Mouse (Mus musculus): ENCODE results near the gene Zfp934.
"Not testable (repeated sequence)": the region's sequence is repeated elsewhere in the genome, so short reads cannot be mapped to it uniquely, and the experiment has no call there.

DNA sequence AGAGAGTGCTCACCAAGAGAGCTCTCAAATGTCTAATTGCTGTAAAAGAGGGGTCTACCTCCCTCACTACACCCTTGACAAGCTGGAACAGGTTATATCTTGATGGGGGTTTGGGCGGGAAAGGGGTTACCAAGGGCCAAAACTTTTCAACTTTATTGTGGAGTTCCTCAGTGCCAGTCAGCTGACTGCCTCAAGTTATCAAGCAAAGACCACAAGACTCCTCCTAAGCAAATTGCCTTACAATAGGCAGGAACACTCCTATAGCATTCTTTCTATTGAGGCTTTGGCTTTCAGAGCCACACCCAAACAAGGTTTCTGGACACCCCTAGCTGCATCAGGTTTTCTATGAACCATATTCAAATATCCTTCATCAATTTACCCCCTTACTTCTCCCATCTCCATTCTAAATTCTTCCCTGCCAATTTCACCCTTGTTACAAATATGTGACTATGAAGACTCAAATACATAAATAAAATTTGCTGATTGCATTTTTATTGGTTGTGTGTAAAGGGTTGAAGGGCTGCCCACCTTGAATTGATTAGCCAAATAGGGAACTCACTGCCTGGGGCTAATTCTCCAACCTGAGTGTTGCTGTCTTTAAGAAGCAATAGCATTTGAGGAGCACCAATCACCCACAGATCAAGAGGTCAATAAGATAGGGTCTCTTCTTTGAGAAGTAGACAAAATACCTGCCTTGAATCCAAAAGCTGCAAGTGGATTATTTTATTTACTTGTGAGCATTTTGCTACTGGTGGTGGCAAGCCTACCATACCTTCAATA is 60.2 kb downstream of the Zfp934 start:
- TF ChIP-seq CHD2 (IDR thresholded peaks at IDR 0.05; ENCODE audit: low read depth, low read length); HCFC1 (IDR thresholded peaks at IDR 0.05; ENCODE audit: borderline replicate concordance, insufficient read depth, low read length); ZC3H11A (IDR thresholded peaks at IDR 0.05; ENCODE audit: borderline replicate concordance, low read depth, low read length): not testable (repeated sequence)

Data from ES-E14 (cell line).